ENCODE assay signal across 8 mouse cellular contexts in the genomic region with DNA sequence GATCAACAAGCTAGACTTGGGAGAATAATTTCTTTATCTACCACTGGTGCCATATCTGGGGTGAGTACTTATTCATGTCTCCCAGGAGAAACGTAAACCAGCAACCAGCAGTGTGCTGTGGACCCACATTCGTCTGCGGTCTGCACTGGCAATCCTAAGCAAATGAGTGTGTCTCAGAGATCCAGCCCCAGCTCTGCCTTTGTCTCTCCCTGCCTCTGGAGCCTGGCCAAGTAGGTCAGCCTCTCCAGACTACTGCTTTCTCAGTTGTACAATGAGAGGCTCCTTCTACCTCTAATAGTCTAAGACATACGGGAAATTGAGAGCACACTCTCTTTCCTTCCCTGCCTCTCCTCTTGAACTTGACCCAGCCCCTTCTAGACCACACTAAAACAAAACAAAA.
DNase-seq lines count a peak whose midpoint lies in the region; ATAC-seq and TF ChIP-seq lines count a peak whose summit lies in the region.

No protein-coding gene starts in this region.

- no peak overlapping the region for H3K9ac ChIP-seq in intestine, embryonic 15.5 days
- H3K9ac ChIP-seq in intestine, postnatal 0 days (ENCODE audit: low read depth, low read length): no peak overlapping the region

- no peak for TF ChIP-seq CTCF in intestine, postnatal 0 days (IDR thresholded peaks at IDR 0.05; ENCODE audit: low read depth)

- peak; percentile 38 for DNase-seq in kidney, postnatal 10 days
- no peak for DNase-seq in kidney, adult 18-20 months
- DNase-seq in frontal cortex, adult 2 months (ENCODE audit: extremely low spot score in 1 of 2, low spot score in 1 of 2): peak; percentile 13 to 65
- DNase-seq in left cerebral cortex, postnatal 4 days: peak; percentile 78

- no peaks in the 10 kb centered on the region for H3K4me1 ChIP-seq in intestine, embryonic 15.5 days (replicated peaks)
- H3K4me1 ChIP-seq in intestine, postnatal 0 days (replicated peaks; ENCODE audit: control insufficient read depth, insufficient read depth, low read length): no peaks in the 10 kb centered on the region

- H3K4me3 ChIP-seq in intestine, embryonic 15.5 days (replicated peaks): no peak overlapping the region
- H3K4me3 ChIP-seq in intestine, postnatal 0 days (ENCODE audit: low read depth, low read length): no peak overlapping the region

- WGBS in intestine, embryonic 15.5 days: 68% methylated on average over 4 of the region's 4 CpGs
- 72% methylated on average over 4 of the region's 4 CpGs for WGBS in intestine, postnatal 0 days

- H3K4me2 ChIP-seq in intestine, embryonic 15.5 days (replicated peaks): no peak overlapping the region
- H3K4me2 ChIP-seq in intestine, postnatal 0 days (replicated peaks; ENCODE audit: low read depth): no peak overlapping the region

- no peaks in the 10 kb centered on the region for H3K27me3 ChIP-seq in intestine, embryonic 15.5 days (replicated peaks)
- no peaks in the 10 kb centered on the region for H3K27me3 ChIP-seq in intestine, postnatal 0 days (replicated peaks; ENCODE audit: control insufficient read depth, insufficient read depth, low read length)

- intact Hi-C loops in left cerebral cortex, postnatal 4 days (cut with DNase I): no loop called here

- H3K9me3 ChIP-seq in intestine, embryonic 15.5 days: no peaks in the 10 kb centered on the region
- H3K9me3 ChIP-seq in intestine, postnatal 0 days (ENCODE audit: control insufficient read depth): no peaks in the 10 kb centered on the region

- ATAC-seq in cerebellum, adult (ENCODE audit: insufficient number of reproducible peaks, low FRiP score, low TSS enrichment): peak; percentile 71; the same call in 1 of the 2 replicates
- no peak for ATAC-seq in intestine, embryonic 15.5 days
- no peak for ATAC-seq in intestine, postnatal 0 days
- ATAC-seq in erythroid progenitor cell, adult 5-6 weeks (replicated peaks; ENCODE audit: low FRiP score, poor library complexity, severe bottlenecking): no peak

- no peaks in the 10 kb centered on the region for H3K36me3 ChIP-seq in intestine, embryonic 15.5 days
- no peaks in the 10 kb centered on the region for H3K36me3 ChIP-seq in intestine, postnatal 0 days (ENCODE audit: control insufficient read depth, insufficient read depth)

- no peak overlapping the region for H3K27ac ChIP-seq in intestine, embryonic 15.5 days
- H3K27ac ChIP-seq in intestine, postnatal 0 days (ENCODE audit: low read depth, low read length): no peak overlapping the region
